14 mouse cellular contexts compared by ENCODE assay signal in genomic region chr3:96178902-96179301, GRCm38 (mm10). TPM values are rescaled to one million over a fixed set of nuclear protein-coding genes. Genes with fewer than 3 reads are reported as not detected.
"Had no signal": no experiment of that assay in that cellular context is flagged by ENCODE, and none has a peak within 500 bp of the region (broad histone marks: within the 10 kb centered on the region; RNA-seq: fewer than 3 reads in every experiment).

No protein-coding gene starts in this region.

- H3K27ac ChIP-seq: midbrain, embryonic 10.5 days; midbrain, embryonic 13.5 days; neural tube, embryonic 12.5 days; stomach, embryonic 15.5 days; stomach, postnatal 0 days had no signal

- ATAC-seq: midbrain, embryonic 13.5 days; midbrain, embryonic 16.5 days had no signal

- H3K9me3 ChIP-seq: midbrain, embryonic 10.5 days; midbrain, embryonic 13.5 days; neural tube, embryonic 12.5 days; stomach, embryonic 15.5 days had no signal

- H3K4me3 ChIP-seq: midbrain, embryonic 10.5 days; midbrain, embryonic 13.5 days; neural tube, embryonic 12.5 days; stomach, embryonic 15.5 days had no signal

- H3K4me2 ChIP-seq: lung, embryonic 14.5 days; midbrain, embryonic 13.5 days; neural tube, embryonic 12.5 days; stomach, embryonic 15.5 days had no signal

- H3K9ac ChIP-seq: lung, embryonic 14.5 days; midbrain, embryonic 13.5 days; neural tube, embryonic 12.5 days; stomach, embryonic 15.5 days had no signal

- H3K27me3 ChIP-seq: midbrain, embryonic 13.5 days; neural tube, embryonic 12.5 days; stomach, embryonic 15.5 days had no signal

- DNase-seq: lung, embryonic 14.5 days; lung, postnatal 10 days; lung, postnatal 4 days; right cerebral cortex, postnatal 14 days; thymus, adult 2 months; thymus, postnatal 25 days; thymus, postnatal 4 days had no signal

RNA-seq across cellular contexts. Expression of gene Mtmr11, which starts 17.1 kb away (rescaled TPM):
- total RNA-seq: megakaryocyte-erythroid progenitor cell, adult 5-6 weeks had no signal

RNA-seq across cellular contexts. Expression of gene Hist2h2ab, which starts 40.8 kb away (rescaled TPM):
- polyA plus RNA-seq: lung, embryonic 14.5 days; midbrain, embryonic 13.5 days; midbrain, embryonic 16.5 days; stomach, embryonic 15.5 days; stomach, postnatal 0 days had no signal
